Mouse (Mus musculus) thymus, adult 2 months (tissue): ENCODE measurements at regions not wholly inside any gene's neighbourhood (a gene's known extent, or its start where the extent isn't known, plus 50 kb on each side); places are given as distances from the start of the nearest gene placed in this dataset.

ENCODE experiments used
- CTCF ChIP-seq: fragments of 200-500 bp; IDR thresholded peaks from 2 replicates; pipeline ENCODE4 v1.5.1; 2012; ENCODE audit warnings: mild to moderate bottlenecking, control low read depth, low read length, moderate library complexity, borderline replicate concordance; ENCODE audit not compliant: control insufficient read depth, poor library complexity, insufficient read depth; ENCODE audit errors: extremely low read depth
- POLR2A ChIP-seq: fragments of 200-500 bp; IDR thresholded peaks from 2 replicates; pipeline ENCODE4 v1.6.1; 2012; ENCODE audit warnings: mild to moderate bottlenecking, low read length, control low read depth, moderate library complexity; ENCODE audit not compliant: control insufficient read depth, poor library complexity, insufficient read depth; ENCODE audit errors: extremely low read depth

DNA sequence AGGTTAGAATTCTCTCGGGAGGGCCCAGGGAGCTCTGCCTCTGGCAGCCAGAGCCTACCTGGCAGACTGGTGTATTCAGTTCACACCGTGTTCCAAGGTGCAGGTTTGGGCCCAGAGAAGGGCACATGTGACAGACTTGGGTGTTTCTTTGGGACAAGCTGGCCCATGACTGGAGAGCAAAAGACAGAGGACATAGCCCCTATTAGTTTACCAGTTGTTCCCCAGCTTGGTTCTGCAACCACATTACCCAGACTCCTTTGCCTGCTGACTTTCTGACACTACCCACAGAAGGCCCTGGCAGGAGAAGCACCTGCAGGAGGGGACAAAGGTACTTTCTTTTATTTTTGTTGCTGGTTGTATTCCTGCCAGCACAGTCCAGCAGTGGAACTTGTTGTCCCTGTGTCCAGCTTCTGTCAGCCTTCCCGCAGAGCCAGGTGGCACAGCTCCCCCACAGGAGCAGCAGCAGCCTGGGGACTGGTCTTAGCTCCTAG is 173.9 kb downstream of the Utp6 start:
- TF ChIP-seq POLR2A, result no peak
- no peak for TF ChIP-seq CTCF
